Mouse (Mus musculus): ENCODE measurements around the gene Myocos. TPM values are rescaled to one million over a fixed set of nuclear protein-coding genes. Genes with fewer than 3 reads are reported as not detected.

Gene Myocos
- total RNA-seq, 2 experiments from 2014 or later, result not detected

DNA sequence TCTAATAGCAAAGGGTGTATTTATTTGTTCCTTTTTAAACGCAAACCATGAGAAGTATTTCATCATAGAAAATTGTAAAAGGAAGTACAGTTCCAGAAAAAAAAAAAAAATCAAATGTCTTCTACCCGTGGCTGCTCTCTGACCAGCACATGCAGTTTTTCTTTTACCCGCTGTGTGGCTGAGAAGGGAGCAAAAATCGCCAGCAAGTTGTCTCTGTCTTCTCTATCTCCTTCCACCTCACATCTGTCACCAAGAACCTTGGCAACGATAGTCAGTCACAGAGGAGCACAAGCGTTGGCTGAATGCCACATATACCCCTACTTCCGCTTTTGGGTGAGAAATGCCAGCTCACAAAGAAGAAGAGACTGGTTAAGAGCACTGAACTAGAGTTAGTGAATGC lies 32.8 kb downstream of the Myocos start:
- peak; percentile 17 to 23 for DNase-seq (ENCODE audit: low spot score in 2 of 2)
- intact Hi-C loops (cut with DNase I), result no loop called here

- intact Hi-C loops (cut with DNase I), result no loop called here
- DNase-seq (ENCODE audit: low spot score in 2 of 2), result no peak
These were observed 34.1 kb downstream of the Myocos start for GRCm38 (mm10) chr1:162623895-162624294.

DNA sequence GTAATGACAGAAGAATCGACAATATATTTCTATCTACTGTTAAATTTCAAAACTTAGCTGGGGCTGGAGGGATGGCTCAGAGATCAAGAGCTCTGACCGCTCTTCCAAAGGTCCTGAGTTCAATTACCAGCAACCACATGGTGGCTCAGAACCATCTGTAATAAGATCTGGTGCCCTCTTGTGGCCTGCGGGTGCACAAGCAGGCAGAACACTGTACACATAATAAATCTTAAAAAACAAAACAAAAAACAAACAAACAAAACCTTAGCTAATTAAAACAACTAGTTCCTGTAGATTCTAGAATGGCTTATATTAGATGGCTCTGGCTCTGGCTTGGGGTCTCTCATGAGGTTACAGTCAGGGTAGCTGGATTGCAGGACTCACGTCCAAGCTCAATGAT lies 37.5 kb downstream of the Myocos start:
- no peak for DNase-seq (ENCODE audit: low spot score in 2 of 2)
- intact Hi-C loops (cut with DNase I), result no loop called here

DNA sequence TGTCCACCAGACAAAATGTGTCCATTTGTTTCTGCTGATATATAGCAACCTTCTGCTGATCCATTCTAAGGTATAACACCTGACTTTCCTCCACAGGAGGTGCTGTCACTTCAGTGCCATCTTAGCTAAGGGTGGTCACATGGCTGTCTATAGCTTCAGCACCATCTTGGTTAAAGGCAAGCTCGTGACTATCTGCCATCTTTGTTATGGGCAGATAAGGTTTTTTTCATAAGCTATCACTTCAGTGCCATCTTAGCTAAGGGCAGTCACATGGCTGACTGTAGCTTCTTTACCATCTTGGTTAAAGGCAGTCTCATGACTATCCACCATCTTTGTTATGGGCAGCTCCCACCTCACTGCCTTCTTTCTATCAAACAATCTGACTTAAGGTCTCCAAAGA lies 42.5 kb downstream of the Myocos start:
- DNase-seq (ENCODE audit: low spot score in 2 of 2), result peak; percentile 27 to 86
- intact Hi-C loops (cut with DNase I), result no loop called here

GRCm38 (mm10) chr1:162611191-162611590 lies 46.8 kb downstream of the Myocos start:
- DNase-seq (ENCODE audit: low spot score in 2 of 2), result no peak
- intact Hi-C loops (cut with DNase I), result no loop called here

DNA sequence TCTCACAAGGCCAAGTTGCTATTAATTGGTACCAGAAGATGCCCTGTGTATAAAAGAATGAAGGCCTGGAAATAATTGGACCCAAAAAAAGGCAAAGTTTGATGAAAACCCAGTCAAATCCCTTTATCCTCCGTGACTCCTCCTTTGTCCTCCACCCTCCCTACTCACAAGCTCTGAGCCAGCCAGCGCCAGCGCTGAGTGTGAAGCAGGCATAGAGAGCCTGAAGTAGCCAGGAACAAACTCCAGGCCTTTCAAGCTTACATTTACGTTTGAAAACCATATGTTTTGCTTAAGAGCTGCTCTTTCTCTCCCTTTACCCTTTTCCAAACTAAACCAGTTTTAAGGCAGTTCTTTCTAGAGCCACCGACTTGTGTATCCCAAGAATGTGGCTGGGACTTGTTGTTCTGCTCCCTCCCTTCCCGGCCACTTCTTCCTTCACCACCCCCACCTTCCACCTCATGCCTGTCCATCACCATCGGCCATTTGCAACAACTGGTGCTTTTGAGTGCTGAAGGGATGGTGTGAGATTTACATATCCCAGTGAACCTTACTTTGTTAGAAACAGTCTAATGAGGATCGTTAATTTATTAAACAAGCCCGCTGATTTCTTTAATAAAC lies 48.3 kb downstream of the Myocos start:
- no peak for DNase-seq (ENCODE audit: low spot score in 2 of 2)
- intact Hi-C loops (cut with DNase I), result no loop called here

DNA sequence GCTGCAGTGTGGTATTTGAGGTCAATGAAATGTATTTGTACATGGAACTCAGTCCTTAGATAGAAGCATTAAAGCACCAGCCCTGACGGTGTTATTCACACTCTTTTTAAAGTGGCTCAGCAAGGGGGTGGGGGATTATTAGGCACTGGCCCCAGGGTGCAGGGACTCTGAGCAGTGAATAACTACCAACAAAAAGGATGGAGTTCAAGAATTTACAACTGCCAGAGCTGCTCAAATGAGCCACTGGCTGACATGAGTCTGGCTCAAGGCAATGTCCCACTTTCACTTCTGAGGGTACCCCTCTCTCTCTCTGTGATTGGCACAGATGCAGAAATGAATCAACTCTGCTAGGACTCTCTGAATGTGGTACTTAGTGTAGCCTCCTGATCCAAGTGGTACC lies 49.9 kb downstream of the Myocos start:
- intact Hi-C loops (cut with DNase I), result no loop called here
- DNase-seq (ENCODE audit: low spot score in 2 of 2), result no peak

DNA sequence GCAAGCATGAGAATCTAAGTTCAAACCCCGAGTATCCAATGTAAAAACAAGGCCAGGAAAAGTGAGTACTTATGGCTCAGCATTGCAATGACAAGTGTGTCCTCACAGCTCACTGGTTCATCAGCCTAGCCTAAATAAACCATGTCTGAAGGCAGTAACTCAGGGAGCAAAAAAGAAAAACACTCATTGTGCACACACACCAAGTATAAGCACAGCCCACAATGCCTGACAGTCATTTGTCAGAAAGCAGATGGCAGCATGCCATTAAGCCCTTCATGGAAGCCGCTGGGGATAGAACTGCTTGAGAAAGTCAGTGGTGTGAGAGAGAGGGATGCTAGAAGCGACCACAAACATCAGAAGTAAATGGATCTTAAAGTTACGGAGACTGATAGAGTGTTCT lies 56.7 kb downstream of the Myocos start:
- intact Hi-C loops (cut with DNase I), result no loop called here

DNA sequence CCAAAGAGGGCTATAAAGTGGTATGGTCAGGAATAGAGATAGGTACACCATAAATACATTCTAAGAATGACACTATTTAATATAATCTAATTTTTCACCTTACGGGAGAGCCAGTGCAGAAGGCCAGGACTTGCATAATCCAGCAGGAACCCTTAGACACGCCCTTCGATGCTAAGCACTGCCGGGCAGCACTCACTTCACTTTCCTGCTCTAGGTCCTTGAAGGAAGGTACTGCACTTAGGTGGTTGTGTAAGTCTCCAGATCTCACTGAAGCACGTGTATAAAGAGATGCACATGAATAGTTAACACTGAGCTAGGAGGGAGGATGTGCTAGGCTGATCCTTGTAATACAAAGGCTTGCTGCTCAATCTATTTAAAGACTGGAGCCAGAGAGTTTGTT lies 58.4 kb downstream of the Myocos start:
- no peak for DNase-seq (ENCODE audit: low spot score in 2 of 2)
- intact Hi-C loops (cut with DNase I), result no loop called here

More for the DNA sequence above, 56.7 kb downstream of the Myocos start:
- DNase-seq (ENCODE audit: low spot score in 2 of 2), result no peak

GRCm38 (mm10) chr1:162597379-162598102 lies 60.5 kb downstream of the Myocos start:
- intact Hi-C loops (cut with DNase I), result no loop called here
- DNase-seq (ENCODE audit: low spot score in 2 of 2), result no peak

Small RNA genes lying within 50 kb of the gene (microRNA-seq; reads per million reads assigned to microRNA genes)
- gene Gm27616, result 0 reads per million in 2 experiments

Other genes starting within 250 kb of the Myocos start
- 10 to 100 TPM; 78.1 to 80.3 TPM for gene Dnm3, start 180.2 kb downstream of the Myocos start, total RNA-seq (2021)
- gene Mettl13, start 109.7 kb downstream of the Myocos start, total RNA-seq (2021), result 10 to 100 TPM; 10.6 to 11.8 TPM
- 10 to 100 TPM; 97.6 to 98.3 TPM for gene Vamp4, start 87.7 kb downstream of the Myocos start, total RNA-seq (2021)
- gene Myoc, start 19.1 kb downstream of the Myocos start, total RNA-seq (2021), result 1 to 10 TPM; 4.0 to 7.8 TPM
- 100 to 1,000 TPM; 214 to 219 TPM for gene Prrc2c, start 82.3 kb upstream of the Myocos start, total RNA-seq (2021)
- gene Fmo4, start 155.8 kb upstream of the Myocos start, total RNA-seq (2021), result under 1 TPM; 0.13 to 0.19 TPM
- gene Fmo1, start 208.4 kb upstream of the Myocos start, total RNA-seq (2021), result 10 to 100 TPM; 21.1 to 22.2 TPM
- 1 to 10 TPM in 1 of 2 experiments, under 1 TPM in 1; 0.66 to 1.7 TPM for gene Fmo2, start 240.5 kb upstream of the Myocos start, total RNA-seq (2021)